ENCODE assay signal across 9 mouse cellular contexts in the genomic region with DNA sequence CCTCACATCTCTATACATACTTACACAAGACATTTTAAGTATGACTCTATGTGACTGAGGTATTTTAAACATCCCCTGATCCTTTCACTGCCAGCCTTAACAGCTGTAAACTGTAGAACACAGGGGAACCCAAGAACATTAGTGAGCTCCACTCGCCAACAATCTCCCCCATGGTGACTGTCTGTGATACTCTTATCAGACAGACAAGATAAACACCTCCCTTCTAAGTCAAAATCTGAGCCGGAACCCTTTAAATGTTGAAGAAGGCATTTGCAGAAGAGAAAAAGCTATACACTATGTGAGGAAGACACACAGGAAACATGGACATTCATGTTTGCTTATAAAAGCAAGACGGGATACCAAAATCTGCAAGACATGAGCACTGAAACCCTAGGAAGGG. TPM values are rescaled to one million over a fixed set of nuclear protein-coding genes. Genes with fewer than 3 reads are reported as not detected.
A peak's percentile ranks its signal among the peaks of the same experiment; 100 is the strongest.
DNase-seq lines count a peak whose midpoint lies in the region; ATAC-seq and TF ChIP-seq lines count a peak whose summit lies in the region.
"Had no signal": no experiment of that assay in that cellular context is flagged by ENCODE, and none has a peak within 500 bp of the region (broad histone marks: within the 10 kb centered on the region; RNA-seq: fewer than 3 reads in every experiment).

No protein-coding gene starts in this region.

- peaks cover 60% of the 10 kb centered on the region for H3K79me2 ChIP-seq in C2C12 (ENCODE audit: control insufficient read depth, insufficient read depth)

- no peaks in the 10 kb centered on the region for H3K27me3 ChIP-seq in heart, embryonic 10.5 days (ENCODE audit: insufficient read depth, poor library complexity, severe bottlenecking)
- H3K27me3 ChIP-seq in C2C12 (ENCODE audit: control insufficient read depth, insufficient read depth, insufficient read length) = no peaks in the 10 kb centered on the region
- H3K27me3 ChIP-seq in forebrain, embryonic 12.5 days = no peaks in the 10 kb centered on the region
- H3K27me3 ChIP-seq in liver, embryonic 13.5 days = no peaks in the 10 kb centered on the region

- 0 out of 2 replicates have a peak overlapping the region, but pooled peaks have one; percentile 96 for H3K27ac ChIP-seq in heart, embryonic 10.5 days
- H3K27ac ChIP-seq in forebrain, embryonic 12.5 days = no peak overlapping the region
- no peak overlapping the region for H3K27ac ChIP-seq in liver, embryonic 13.5 days

- WGBS in heart, embryonic 10.5 days = 15% methylated on average over 3 of the region's 3 CpGs
- 52% methylated on average over 3 of the region's 3 CpGs for WGBS in forebrain, embryonic 12.5 days
- WGBS in liver, embryonic 13.5 days (ENCODE audit: insufficient replicate concordance) = 16% methylated on average over 3 of the region's 3 CpGs

- TF ChIP-seq CTCF in C2C12 (IDR thresholded peaks at IDR 0.05; ENCODE audit: control insufficient read depth, insufficient read depth, insufficient read length) = no peak

- peaks cover 23% of the 10 kb centered on the region for H3K79me3 ChIP-seq in C2C12 (ENCODE audit: low read depth)

- peak overlapping the region; percentile 85 for H3K4me3 ChIP-seq in heart, embryonic 10.5 days
- peak overlapping the region; percentile 96 for H3K4me3 ChIP-seq in C2C12 (ENCODE audit: insufficient read depth, poor library complexity, severe bottlenecking)
- peak overlapping the region; percentile 82 for H3K4me3 ChIP-seq in forebrain, embryonic 12.5 days (replicated peaks)
- peak overlapping the region; percentile 88 for H3K4me3 ChIP-seq in liver, embryonic 13.5 days (replicated peaks)

- H3K36me3 ChIP-seq in heart, embryonic 10.5 days = peaks cover 30% of the 10 kb centered on the region
- peaks cover 34% of the 10 kb centered on the region for H3K36me3 ChIP-seq in C2C12 (ENCODE audit: control insufficient read depth, insufficient read depth)
- peaks cover 30% of the 10 kb centered on the region for H3K36me3 ChIP-seq in forebrain, embryonic 12.5 days (replicated peaks)
- peaks cover 31% of the 10 kb centered on the region for H3K36me3 ChIP-seq in liver, embryonic 13.5 days

- ATAC-seq in forebrain, embryonic 12.5 days (ENCODE audit: low FRiP score) = no peak
- no peak for ATAC-seq in liver, embryonic 13.5 days (ENCODE audit: low read depth)
- ATAC-seq: CD4-positive, CD25-positive, alpha-beta regulatory T cell, adult 4 months had no signal

- no peaks in the 10 kb centered on the region for H3K9me3 ChIP-seq in heart, embryonic 10.5 days
- no peaks in the 10 kb centered on the region for H3K9me3 ChIP-seq in forebrain, embryonic 12.5 days
- H3K9me3 ChIP-seq in liver, embryonic 13.5 days (replicated peaks) = no peaks in the 10 kb centered on the region

- H3K4me1 ChIP-seq in heart, embryonic 10.5 days = peaks cover 43% of the 10 kb centered on the region
- peaks cover 31% of the 10 kb centered on the region for H3K4me1 ChIP-seq in forebrain, embryonic 12.5 days
- peaks cover 43% of the 10 kb centered on the region for H3K4me1 ChIP-seq in liver, embryonic 13.5 days (replicated peaks)

- peak overlapping the region; percentile 94 for H3ac ChIP-seq in C2C12 (ENCODE audit: control insufficient read depth, insufficient read length, low read depth)

- DNase-seq in heart, embryonic 10.5 days (ENCODE audit: low spot score) = no peak
- DNase-seq in heart, adult 11 months = no peak
- DNase-seq in liver, embryonic 13.5 days = no peak
- no peak for DNase-seq in adrenal gland, postnatal 14 days
- DNase-seq in adrenal gland, adult 18-20 months (ENCODE audit: low spot score in 2 of 2) = no peak
- no peak for DNase-seq in spleen, postnatal 10 days (ENCODE audit: low spot score in 2 of 2)

- peak overlapping the region; percentile 85 for H3K9ac ChIP-seq in forebrain, embryonic 12.5 days
- peak overlapping the region; percentile 89 for H3K9ac ChIP-seq in liver, embryonic 13.5 days

- H3K4me2 ChIP-seq in forebrain, embryonic 12.5 days = peak overlapping the region; percentile 90
- peak overlapping the region; percentile 98 for H3K4me2 ChIP-seq in liver, embryonic 13.5 days

TF ChIP-seq in C2C12, 6 proteins besides CTCF, POLR2A, EP300 and RAD21:
- no peak for TF ChIP-seq FOSL1 (IDR thresholded peaks at IDR 0.05; ENCODE audit: insufficient read depth, low read length, poor library complexity, severe bottlenecking)
- TF ChIP-seq MYOD1 (IDR thresholded peaks at IDR 0.05; ENCODE audit: control insufficient read depth, insufficient read length, low read depth) = no peak
- no peak for TF ChIP-seq USF1 (IDR thresholded peaks at IDR 0.05; ENCODE audit: low read depth)
- no peak for TF ChIP-seq MYOG (IDR thresholded peaks at IDR 0.05; ENCODE audit: control insufficient read depth, extremely low read depth, insufficient read length)
- TF ChIP-seq MAX (IDR thresholded peaks at IDR 0.05) = no peak
- TF ChIP-seq CEBPB (IDR thresholded peaks at IDR 0.05; ENCODE audit: low read depth) = no peak

RNA-seq across cellular contexts. Expression of a gene that starts 1.1 kb away (rescaled TPM):
- 24.7 and 26.4 TPM in 2 replicates for polyA plus RNA-seq in heart, embryonic 10.5 days (2016; fragmentation: Nextera tagmentation; extraction: Ambion mirVana)
- polyA plus RNA-seq in C2C12 (2012; fragmentation: generic; extraction: Trizol) = 19.5 TPM
- 30.0 and 33.9 TPM in 2 replicates for polyA plus RNA-seq in forebrain, embryonic 12.5 days (2016; fragmentation: Nextera tagmentation; extraction: Ambion mirVana)
- 6.9 and 8.5 TPM in 2 replicates for polyA plus RNA-seq in liver, embryonic 13.5 days (2015; fragmentation: Nextera tagmentation; extraction: Ambion mirVana)
- total RNA-seq in adrenal gland, postnatal 14 days (2021) = 50.1 and 54.6 TPM in 2 replicates
- total RNA-seq in adrenal gland, adult 18-20 months (2021) = 10 to 100 TPM; 52.2 to 69.1 TPM

RNA-seq across cellular contexts. Expression of a gene that starts 34.9 kb away (rescaled TPM):
- 20.5 and 22.7 TPM in 2 replicates for polyA plus RNA-seq in heart, embryonic 10.5 days (2016; fragmentation: Nextera tagmentation; extraction: Ambion mirVana)
- 8.3 TPM for polyA plus RNA-seq in C2C12 (2012; fragmentation: generic; extraction: Trizol)
- 29.2 and 30.6 TPM in 2 replicates for polyA plus RNA-seq in forebrain, embryonic 12.5 days (2016; fragmentation: Nextera tagmentation; extraction: Ambion mirVana)
- polyA plus RNA-seq in liver, embryonic 13.5 days (2015; fragmentation: Nextera tagmentation; extraction: Ambion mirVana) = 6.3 and 7.3 TPM in 2 replicates
- total RNA-seq in adrenal gland, postnatal 14 days (2021) = 14.5 and 16.9 TPM in 2 replicates
- total RNA-seq in adrenal gland, adult 18-20 months (2021) = 10 to 100 TPM; 13.9 to 16.1 TPM

RNA-seq across cellular contexts. Expression of a gene that starts 54.7 kb away (rescaled TPM):
- polyA plus RNA-seq in heart, embryonic 10.5 days (2016; fragmentation: Nextera tagmentation; extraction: Ambion mirVana) = 153 and 171 TPM in 2 replicates
- polyA plus RNA-seq in C2C12 (2012; fragmentation: generic; extraction: Trizol) = 93.8 TPM
- 120 and 123 TPM in 2 replicates for polyA plus RNA-seq in forebrain, embryonic 12.5 days (2016; fragmentation: Nextera tagmentation; extraction: Ambion mirVana)
- 81.5 and 93.2 TPM in 2 replicates for polyA plus RNA-seq in liver, embryonic 13.5 days (2015; fragmentation: Nextera tagmentation; extraction: Ambion mirVana)
- total RNA-seq in adrenal gland, postnatal 14 days (2021) = 122 TPM in 2 replicates
- total RNA-seq in adrenal gland, adult 18-20 months (2021) = 100 to 1,000 TPM; 139 to 150 TPM

RNA-seq across cellular contexts. Expression of a gene that starts 54.8 kb away (rescaled TPM):
- polyA plus RNA-seq in heart, embryonic 10.5 days (2016; fragmentation: Nextera tagmentation; extraction: Ambion mirVana) = 94.7 and 113 TPM in 2 replicates
- 49.1 TPM for polyA plus RNA-seq in C2C12 (2012; fragmentation: generic; extraction: Trizol)
- polyA plus RNA-seq in forebrain, embryonic 12.5 days (2016; fragmentation: Nextera tagmentation; extraction: Ambion mirVana) = 167 and 173 TPM in 2 replicates
- polyA plus RNA-seq in liver, embryonic 13.5 days (2015; fragmentation: Nextera tagmentation; extraction: Ambion mirVana) = 47.6 and 52.4 TPM in 2 replicates
- 83.5 and 94.9 TPM in 2 replicates for total RNA-seq in adrenal gland, postnatal 14 days (2021)
- total RNA-seq in adrenal gland, adult 18-20 months (2021) = 100 to 1,000 TPM; 114 to 119 TPM
